Mouse (Mus musculus) bone marrow macrophage, adult 2 months (primary cell): ENCODE results near the gene Lima1.
"Not testable (repeated sequence)": the region's sequence is repeated elsewhere in the genome, so short reads cannot be mapped to it uniquely, and the experiment has no call there.

ENCODE experiments used
- CTCF ChIP-seq: IDR thresholded peaks from 2 replicates; pipeline ENCODE4 v1.5.1; 2012; ENCODE audit warnings: low read depth, mild to moderate bottlenecking, low read length, moderate library complexity
- POLR2A ChIP-seq: IDR thresholded peaks from 2 replicates; pipeline ENCODE4 v1.6.1; 2012; ENCODE audit warnings: mild to moderate bottlenecking, low read depth, low read length, borderline replicate concordance

- not testable (repeated sequence) for TF ChIP-seq CTCF, POLR2A
These were observed 52.8 kb downstream of the Lima1 start for GRCm38 (mm10) chr15:99822501-99822900.
